Mouse (Mus musculus) spleen, postnatal 10 days (tissue): ENCODE results near the gene Setdb2.

ENCODE experiments used
- DNase-seq, 2 experiments: peaks; one replicate each; pipeline ENCODE4 v3.0.0; 2021 to 2022; ENCODE audit warnings: low spot score in 2 of 2

Gene Setdb2

GRCm38 (mm10) chr14:59370348-59371068 is 70.2 kb downstream of the Setdb2 start:
- no peak for DNase-seq

GRCm38 (mm10) chr14:59366386-59367105 is 74.1 kb downstream of the Setdb2 start:
- DNase-seq: no peak

GRCm38 (mm10) chr14:59365244-59365644 is 75.4 kb downstream of the Setdb2 start, which contains the start of gene Phf11d:
Gene Phf11d, minus strand, starts transcription at chr14:59365470.
- no peak for DNase-seq
